ENCODE assay signal across 8 mouse cellular contexts in genomic region chr15:79251781-79252491, GRCm38 (mm10). TPM values are rescaled to one million over a fixed set of nuclear protein-coding genes. Genes with fewer than 3 reads are reported as not detected.
DNase-seq lines count a peak whose midpoint lies in the region; ATAC-seq and TF ChIP-seq lines count a peak whose summit lies in the region.

No protein-coding gene starts in this region.

- H3K36me3 ChIP-seq in forebrain, embryonic 10.5 days (replicated peaks), result peaks cover 25% of the 10 kb centered on the region
- H3K36me3 ChIP-seq in kidney, embryonic 15.5 days, result peaks cover 23% of the 10 kb centered on the region
- H3K36me3 ChIP-seq in midbrain, postnatal 0 days (ENCODE audit: insufficient read depth, low read length), result peaks cover 21% of the 10 kb centered on the region

- peak overlapping the region; percentile 49 for H3K9ac ChIP-seq in kidney, embryonic 15.5 days
- peak overlapping the region; percentile 54 for H3K9ac ChIP-seq in midbrain, postnatal 0 days (replicated peaks; ENCODE audit: low read length, poor library complexity, severe bottlenecking)

- peaks cover 71% of the 10 kb centered on the region for H3K27me3 ChIP-seq in forebrain, embryonic 10.5 days (ENCODE audit: poor library complexity, severe bottlenecking)
- H3K27me3 ChIP-seq in kidney, embryonic 15.5 days, result peaks cover 51% of the 10 kb centered on the region
- H3K27me3 ChIP-seq in midbrain, postnatal 0 days (ENCODE audit: insufficient read depth, low read length), result peaks cover 16% of the 10 kb centered on the region

- peaks cover 20% of the 10 kb centered on the region for H3K4me1 ChIP-seq in forebrain, embryonic 10.5 days
- peaks cover 24% of the 10 kb centered on the region for H3K4me1 ChIP-seq in kidney, embryonic 15.5 days
- peaks cover 5% of the 10 kb centered on the region; the same call in 1 of the 2 replicates for H3K4me1 ChIP-seq in midbrain, postnatal 0 days (ENCODE audit: insufficient read depth, low read length)

- peak; percentile 35 to 51 for DNase-seq in layer of hippocampus, postnatal 10 days (ENCODE audit: low spot score in 2 of 2)
- no peak for DNase-seq in layer of hippocampus, adult 9-10 months (ENCODE audit: low spot score)
- peak; percentile 59 for DNase-seq in brain, adult 2 months (ENCODE audit: low read depth, low spot score)
- DNase-seq in forebrain, embryonic 10.5 days (ENCODE audit: extremely low spot score, low spot score), result peak; percentile 56
- peak; percentile 50 for DNase-seq in midbrain, postnatal 0 days (ENCODE audit: low spot score)
- no peak for DNase-seq in spleen, adult 12 weeks (ENCODE audit: low spot score)
- DNase-seq in adrenal gland, postnatal 4 days (ENCODE audit: low spot score in 2 of 2), result no peak

- H3K9me3 ChIP-seq in forebrain, embryonic 10.5 days, result no peaks in the 10 kb centered on the region
- H3K9me3 ChIP-seq in kidney, embryonic 15.5 days (replicated peaks), result no peaks in the 10 kb centered on the region
- no peaks in the 10 kb centered on the region for H3K9me3 ChIP-seq in midbrain, postnatal 0 days (ENCODE audit: low read length)

- peak overlapping the region; percentile 51 for H3K4me3 ChIP-seq in forebrain, embryonic 10.5 days
- peak overlapping the region; percentile 39 for H3K4me3 ChIP-seq in kidney, embryonic 15.5 days (replicated peaks)
- peak overlapping the region; percentile 29 for H3K4me3 ChIP-seq in midbrain, postnatal 0 days (ENCODE audit: low read depth, low read length)

- WGBS in forebrain, embryonic 10.5 days, result 4% methylated on average over 61 of the region's 61 CpGs
- WGBS in kidney, embryonic 15.5 days, result 3% methylated on average over 61 of the region's 61 CpGs
- 2% methylated on average over 59 of the region's 61 CpGs for whole genome bisulfite sequencing in midbrain, postnatal 0 days

- peak overlapping the region; percentile 76 for H3K4me2 ChIP-seq in kidney, embryonic 15.5 days
- peak overlapping the region; percentile 62 for H3K4me2 ChIP-seq in midbrain, postnatal 0 days (ENCODE audit: low read depth, low read length, poor library complexity, severe bottlenecking)

- peak; percentile 64 for TF ChIP-seq CTCF in midbrain, postnatal 0 days (IDR thresholded peaks at IDR 0.05)

- peak overlapping the region; percentile 80 for H3K27ac ChIP-seq in forebrain, embryonic 10.5 days
- H3K27ac ChIP-seq in kidney, embryonic 15.5 days, result no peak overlapping the region
- H3K27ac ChIP-seq in midbrain, postnatal 0 days (ENCODE audit: low read depth, low read length), result no peak overlapping the region

- peak; percentile 55 for ATAC-seq in kidney, embryonic 15.5 days (replicated peaks; ENCODE audit: low FRiP score)
- peak; percentile 50 for ATAC-seq in midbrain, postnatal 0 days (ENCODE audit: low FRiP score)

RNA-seq across cellular contexts. Expression of gene Slc16a8, which starts 2.6 kb away (rescaled TPM):
- under 1 TPM in 1 of 2 experiments, not detected in 1; 0.41 TPM for total RNA-seq in layer of hippocampus, postnatal 10 days (2021)
- polyA plus RNA-seq in forebrain, embryonic 10.5 days (2016; fragmentation: Nextera tagmentation; extraction: Ambion mirVana), result 0.15 TPM in 1 of 2 replicates, not detected in the other
- 0.12 and 0.26 TPM in 2 replicates for polyA plus RNA-seq in kidney, embryonic 15.5 days (2015; fragmentation: Nextera tagmentation; extraction: Ambion mirVana)
- total RNA-seq in midbrain, postnatal 0 days (2014; rRNA removed), result 0.93 TPM in 1 of 2 replicates, not detected in the other
- polyA plus RNA-seq in midbrain, postnatal 0 days (2015; fragmentation: Nextera tagmentation; extraction: Ambion mirVana), result 0.45 and 0.54 TPM in 2 replicates
- total RNA-seq in adrenal gland, postnatal 4 days (2021), result under 1 TPM; 0.17 TPM

RNA-seq across cellular contexts. Expression of gene Gm49486, which starts 22.7 kb away (rescaled TPM):
- 1 to 10 TPM in 1 of 2 experiments, under 1 TPM in 1; 0.80 to 1.0 TPM for total RNA-seq in layer of hippocampus, postnatal 10 days (2021)
- 0.14 and 0.52 TPM in 2 replicates for polyA plus RNA-seq in forebrain, embryonic 10.5 days (2016; fragmentation: Nextera tagmentation; extraction: Ambion mirVana)
- 0.67 and 0.74 TPM in 2 replicates for polyA plus RNA-seq in kidney, embryonic 15.5 days (2015; fragmentation: Nextera tagmentation; extraction: Ambion mirVana)
- 1.8 and 3.7 TPM in 2 replicates for total RNA-seq in midbrain, postnatal 0 days (2014; rRNA removed)
- polyA plus RNA-seq in midbrain, postnatal 0 days (2015; fragmentation: Nextera tagmentation; extraction: Ambion mirVana), result 1.1 and 2.0 TPM in 2 replicates
- total RNA-seq in adrenal gland, postnatal 4 days (2021), result under 1 TPM; 0.17 to 0.70 TPM

RNA-seq across cellular contexts. Expression of gene Pick1, which starts 23.0 kb away (rescaled TPM):
- total RNA-seq in layer of hippocampus, postnatal 10 days (2021), result 10 to 100 TPM; 53.0 to 55.1 TPM
- 47.8 and 50.5 TPM in 2 replicates for polyA plus RNA-seq in forebrain, embryonic 10.5 days (2016; fragmentation: Nextera tagmentation; extraction: Ambion mirVana)
- 45.5 and 49.8 TPM in 2 replicates for polyA plus RNA-seq in kidney, embryonic 15.5 days (2015; fragmentation: Nextera tagmentation; extraction: Ambion mirVana)
- total RNA-seq in midbrain, postnatal 0 days (2014; rRNA removed), result 65.8 and 81.1 TPM in 2 replicates
- 78.1 and 84.2 TPM in 2 replicates for polyA plus RNA-seq in midbrain, postnatal 0 days (2015; fragmentation: Nextera tagmentation; extraction: Ambion mirVana)
- 10 to 100 TPM; 32.1 to 33.2 TPM for total RNA-seq in adrenal gland, postnatal 4 days (2021)

RNA-seq across cellular contexts. Expression of gene Baiap2l2, which starts 33.4 kb away (rescaled TPM):
- 1 to 10 TPM; 2.8 to 4.8 TPM for total RNA-seq in layer of hippocampus, postnatal 10 days (2021)
- polyA plus RNA-seq in forebrain, embryonic 10.5 days (2016; fragmentation: Nextera tagmentation; extraction: Ambion mirVana), result 1.6 and 2.2 TPM in 2 replicates
- polyA plus RNA-seq in kidney, embryonic 15.5 days (2015; fragmentation: Nextera tagmentation; extraction: Ambion mirVana), result 13.4 and 14.3 TPM in 2 replicates
- 3.0 and 3.1 TPM in 2 replicates for total RNA-seq in midbrain, postnatal 0 days (2014; rRNA removed)
- polyA plus RNA-seq in midbrain, postnatal 0 days (2015; fragmentation: Nextera tagmentation; extraction: Ambion mirVana), result 8.0 and 8.5 TPM in 2 replicates
- 1 to 10 TPM; 2.3 to 5.5 TPM for total RNA-seq in adrenal gland, postnatal 4 days (2021)

Comparison
In these comparisons a context has a peak if more than half of its experiments do, and no peak if none do; other contexts are left out.
1. DNase-seq: peak in layer of hippocampus, postnatal 10 days (2 of 2), brain, adult 2 months (single experiment), forebrain, embryonic 10.5 days (single experiment) and midbrain, postnatal 0 days (single experiment); none in layer of hippocampus, adult 9-10 months (single experiment), spleen, adult 12 weeks (single experiment) and adrenal gland, postnatal 4 days (0 of 2).
2. Peak in every context shown above with its lines, with median percentiles within 50 percentile points of each other: H3K4me3 ChIP-seq.